Mouse (Mus musculus): ENCODE measurements around the gene Rdx.
A peak's percentile ranks its signal among the peaks of the same experiment; 100 is the strongest.

DNA sequence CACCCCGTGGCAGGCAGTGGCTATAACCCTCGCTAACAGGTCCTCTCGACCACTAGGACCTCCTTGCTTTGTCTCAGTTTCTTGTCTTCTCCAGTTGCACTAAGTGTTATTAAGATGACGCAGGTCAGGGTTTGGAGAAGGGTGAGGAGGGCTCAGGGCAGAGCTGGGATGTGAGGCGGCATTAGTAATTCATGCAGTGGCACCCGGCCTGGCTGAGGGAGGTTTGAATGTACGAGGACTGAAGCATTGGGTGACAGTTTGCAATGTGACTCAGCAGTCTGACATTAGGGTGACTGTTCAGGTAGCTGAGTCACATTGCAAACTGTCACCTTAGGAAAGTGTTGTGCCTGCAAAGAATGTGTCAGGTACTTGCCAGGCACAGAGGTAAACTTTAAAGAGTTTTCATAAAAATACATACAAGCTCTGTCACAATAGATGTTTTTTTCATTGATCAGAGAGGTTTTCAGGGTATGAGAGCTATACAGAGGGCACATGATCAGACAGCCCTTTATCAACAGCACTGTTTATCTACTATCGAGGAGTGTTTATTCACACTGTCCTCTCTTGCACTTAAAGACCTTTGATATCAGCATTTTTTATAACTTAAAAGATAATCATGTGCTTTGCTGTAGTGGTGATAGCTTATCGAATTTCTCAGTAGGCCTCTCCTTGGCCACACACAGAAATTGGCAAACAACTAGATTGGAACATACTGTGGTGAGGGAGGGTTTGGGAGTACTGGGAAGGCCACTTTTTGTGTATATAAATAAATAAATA is 56.7 kb downstream of the Rdx start:
- TF ChIP-seq EP300 (IDR thresholded peaks at IDR 0.05; ENCODE audit: low read depth): peak; percentile 78
- TF ChIP-seq CTCF (IDR thresholded peaks at IDR 0.05; ENCODE audit: low read depth): no peak

Data from liver, postnatal 0 days (tissue).